Comparison of ENCODE assay signal across 16 mouse cellular contexts in the genomic region with DNA sequence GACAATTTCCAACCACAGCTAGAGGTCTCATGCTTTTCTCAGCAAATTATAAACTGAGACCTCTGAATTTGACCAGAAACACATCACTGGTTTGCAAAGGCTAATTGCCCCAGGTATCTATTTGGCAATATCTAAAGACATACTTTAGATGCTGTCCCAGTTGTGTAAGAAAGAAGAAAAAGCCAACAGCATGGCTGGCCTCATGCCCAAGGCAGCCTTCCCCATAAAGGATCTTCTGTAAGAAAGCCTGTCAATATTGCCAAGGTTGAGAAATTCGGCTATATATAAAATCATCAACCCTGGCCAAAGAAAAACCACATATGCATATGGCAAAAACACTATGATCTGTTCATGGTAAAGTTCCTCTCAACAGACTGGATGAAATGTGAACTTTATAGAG.
"Had no signal": no experiment of that assay in that cellular context is flagged by ENCODE, and none has a peak within 500 bp of the region (broad histone marks: within the 10 kb centered on the region; RNA-seq: fewer than 3 reads in every experiment).

No protein-coding gene starts in this region.

- H3K4me3 ChIP-seq: layer of hippocampus, adult 2 months; limb, embryonic 13.5 days; megakaryocyte, embryonic 14.5 days; midbrain, embryonic 15.5 days; neural tube, embryonic 12.5 days; stomach, embryonic 15.5 days had no signal

- H3K36me3 ChIP-seq: midbrain, embryonic 15.5 days; neural tube, embryonic 12.5 days had no signal

- H3K27ac ChIP-seq: kidney, postnatal 0 days; layer of hippocampus, adult 2 months; limb, embryonic 13.5 days; liver, embryonic 14.5 days; midbrain, embryonic 15.5 days; neural tube, embryonic 12.5 days; stomach, embryonic 15.5 days had no signal

- DNase-seq: kidney, postnatal 36 days; left cerebral cortex, postnatal 4 days; lung, adult 18-20 months; lung, postnatal 4 days; retina, postnatal 1 day; right cerebral cortex, postnatal 14 days; thymus, postnatal 36 days had no signal

- H3K9ac ChIP-seq: limb, embryonic 13.5 days; liver, embryonic 14.5 days; midbrain, embryonic 15.5 days; neural tube, embryonic 12.5 days; stomach, embryonic 15.5 days had no signal

- H3K4me1 ChIP-seq: limb, embryonic 13.5 days; midbrain, embryonic 15.5 days; neural tube, embryonic 12.5 days; stomach, embryonic 15.5 days had no signal

- ATAC-seq: lung, postnatal 0 days; midbrain, embryonic 15.5 days had no signal

- H3K27me3 ChIP-seq: limb, embryonic 13.5 days; megakaryocyte, embryonic 14.5 days; midbrain, embryonic 15.5 days; neural tube, embryonic 12.5 days; stomach, embryonic 15.5 days had no signal
